8 mouse cellular contexts compared by ENCODE assay signal in genomic region chr6:15720818-15721715, GRCm38 (mm10). TPM values are rescaled to one million over a fixed set of nuclear protein-coding genes. Genes with fewer than 3 reads are reported as not detected.
A peak's percentile ranks its signal among the peaks of the same experiment; 100 is the strongest.
DNase-seq lines count a peak whose midpoint lies in the region; ATAC-seq and TF ChIP-seq lines count a peak whose summit lies in the region.

No protein-coding gene starts in this region.

- ATAC-seq in liver, embryonic 12.5 days: peak; percentile 64
- ATAC-seq in stomach, postnatal 0 days (ENCODE audit: low FRiP score, low TSS enrichment): peak; percentile 81

- H3K27ac ChIP-seq in brown adipose tissue, adult 24 weeks (replicated peaks; ENCODE audit: low read depth, low read length): peak overlapping the region; percentile 76
- H3K27ac ChIP-seq in liver, embryonic 12.5 days: no peak overlapping the region
- peak overlapping the region; percentile 95 for H3K27ac ChIP-seq in stomach, postnatal 0 days (replicated peaks)

- TF ChIP-seq CTCF in stomach, postnatal 0 days (IDR thresholded peaks at IDR 0.05; ENCODE audit: low read depth): no peak

- H3K9me3 ChIP-seq in liver, embryonic 12.5 days (replicated peaks): no peaks in the 10 kb centered on the region
- no peaks in the 10 kb centered on the region for H3K9me3 ChIP-seq in stomach, postnatal 0 days (ENCODE audit: control insufficient read depth, low read length)

- H3K4me1 ChIP-seq in brown adipose tissue, adult 24 weeks (ENCODE audit: control insufficient read depth, insufficient read depth, insufficient read length, low read length): peaks cover 2% of the 10 kb centered on the region; the same call in 1 of the 2 replicates
- H3K4me1 ChIP-seq in liver, embryonic 12.5 days: no peaks in the 10 kb centered on the region
- H3K4me1 ChIP-seq in stomach, postnatal 0 days (replicated peaks; ENCODE audit: control insufficient read depth, insufficient read depth): no peaks in the 10 kb centered on the region

- peak overlapping the region; percentile 69 for H3K4me2 ChIP-seq in liver, embryonic 12.5 days
- peak overlapping the region; percentile 73 for H3K4me2 ChIP-seq in stomach, postnatal 0 days (replicated peaks; ENCODE audit: low read depth)

- no peaks in the 10 kb centered on the region for H3K36me3 ChIP-seq in liver, embryonic 12.5 days
- H3K36me3 ChIP-seq in stomach, postnatal 0 days (ENCODE audit: control insufficient read depth, insufficient read depth, low read length): no peaks in the 10 kb centered on the region

- H3K4me3 ChIP-seq in brown adipose tissue, adult 24 weeks (ENCODE audit: insufficient read depth, low read depth, low read length): peak overlapping the region; percentile 79
- H3K4me3 ChIP-seq in liver, embryonic 12.5 days: peak overlapping the region; percentile 59
- H3K4me3 ChIP-seq in stomach, postnatal 0 days (ENCODE audit: low read depth, low read length): peak overlapping the region; percentile 82

- TF ChIP-seq EP300 in stomach, postnatal 0 days (optimal IDR thresholded peaks at IDR 0.05): no peak

- peak overlapping the region; percentile 63 for H3K9ac ChIP-seq in liver, embryonic 12.5 days
- H3K9ac ChIP-seq in stomach, postnatal 0 days (ENCODE audit: low read length): peak overlapping the region; percentile 92

- peak; percentile 1 for DNase-seq in cerebellum, adult 9-11 months
- no peak for DNase-seq in cerebellum, adult 11-12 months
- peak; percentile 69 for DNase-seq in gastrocnemius, postnatal 25 days
- peak; percentile 68 for DNase-seq in induced T-regulatory cell, adult 2 months (ENCODE audit: low read depth)
- peak; percentile 54 for DNase-seq in naive thymus-derived CD4-positive, alpha-beta T cell, adult 2 months (ENCODE audit: low read depth)
- DNase-seq in stomach, postnatal 0 days (ENCODE audit: low spot score): peak; percentile 72

- peaks cover 16% of the 10 kb centered on the region for H3K27me3 ChIP-seq in liver, embryonic 12.5 days (replicated peaks)
- H3K27me3 ChIP-seq in stomach, postnatal 0 days (ENCODE audit: control insufficient read depth, insufficient read depth, low read length): no peaks in the 10 kb centered on the region

- under 1% methylated on average over 60 of the region's 60 CpGs for WGBS in liver, embryonic 12.5 days (ENCODE audit: insufficient replicate concordance)
- under 1% methylated on average over 60 of the region's 60 CpGs for WGBS in stomach, postnatal 0 days

RNA-seq across cellular contexts. Expression of gene Mdfic, which starts 0.6 kb away (rescaled TPM):
- 29.4 and 29.9 TPM in 2 replicates for polyA plus RNA-seq in brown adipose tissue, adult 24 weeks (2012; ENCODE audit: insufficient read depth, insufficient read length, missing spikeins)
- 10 to 100 TPM in 1 of 2 experiments, 1 to 10 TPM in 1; 9.3 to 10.5 TPM for total RNA-seq in gastrocnemius, postnatal 25 days (2021)
- 1.9 and 2.0 TPM in 2 replicates for polyA plus RNA-seq in liver, embryonic 12.5 days (2016; fragmentation: Nextera tagmentation; extraction: Ambion mirVana)
- polyA plus RNA-seq in stomach, postnatal 0 days (2015; fragmentation: Nextera tagmentation; extraction: Ambion mirVana): 4.0 and 4.5 TPM in 2 replicates
